17 mouse cellular contexts compared by ENCODE assay signal in the genomic region with DNA sequence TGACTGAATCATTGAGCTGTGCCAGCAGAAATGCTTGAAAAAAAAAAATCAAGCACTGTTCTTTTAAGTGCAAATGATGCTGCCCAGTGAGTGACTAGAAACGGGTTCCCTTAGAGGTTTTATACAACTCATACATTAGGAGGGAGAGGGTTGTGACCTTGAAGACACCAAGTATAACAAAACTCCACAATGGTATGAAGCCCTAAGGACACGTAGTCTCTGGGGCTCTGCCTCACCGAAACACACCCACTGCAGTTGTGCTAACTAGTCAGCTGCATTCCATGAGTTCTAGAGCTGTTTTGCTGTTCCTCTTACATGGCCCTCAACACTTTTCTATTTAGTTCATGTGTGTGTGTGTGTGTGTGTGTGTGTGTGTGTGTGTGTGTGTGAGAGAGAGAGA.
"Had no signal": no experiment of that assay in that cellular context is flagged by ENCODE, and none has a peak within 500 bp of the region (broad histone marks: within the 10 kb centered on the region; RNA-seq: fewer than 3 reads in every experiment).

No protein-coding gene starts in this region.

- H3K27ac ChIP-seq: layer of hippocampus, adult 2 months; left cerebral cortex, adult 2 months; liver, embryonic 13.5 days; midbrain, embryonic 12.5 days; midbrain, embryonic 15.5 days; neural tube, embryonic 12.5 days; neural tube, embryonic 15.5 days; stomach, embryonic 15.5 days had no signal

- ATAC-seq: midbrain, embryonic 15.5 days had no signal

- H3K36me3 ChIP-seq: liver, embryonic 13.5 days; midbrain, embryonic 12.5 days; midbrain, embryonic 15.5 days; neural tube, embryonic 12.5 days; neural tube, embryonic 15.5 days; stomach, embryonic 15.5 days had no signal

- H3K4me2 ChIP-seq: liver, embryonic 13.5 days; midbrain, embryonic 12.5 days; midbrain, embryonic 15.5 days; neural tube, embryonic 12.5 days; neural tube, embryonic 15.5 days; stomach, embryonic 15.5 days had no signal

- H3K4me1 ChIP-seq: liver, embryonic 13.5 days; midbrain, embryonic 12.5 days; midbrain, embryonic 15.5 days; neural tube, embryonic 12.5 days; neural tube, embryonic 15.5 days; stomach, embryonic 15.5 days had no signal

- H3K9me3 ChIP-seq: liver, embryonic 13.5 days; midbrain, embryonic 12.5 days; midbrain, embryonic 15.5 days; neural tube, embryonic 12.5 days; neural tube, embryonic 15.5 days; stomach, embryonic 15.5 days had no signal

- H3K4me3 ChIP-seq: layer of hippocampus, adult 2 months; left cerebral cortex, adult 2 months; liver, embryonic 13.5 days; midbrain, embryonic 12.5 days; midbrain, embryonic 15.5 days; neural tube, embryonic 12.5 days; neural tube, embryonic 15.5 days; stomach, embryonic 15.5 days had no signal

- H3K27me3 ChIP-seq: liver, embryonic 13.5 days; midbrain, embryonic 12.5 days; midbrain, embryonic 15.5 days; neural tube, embryonic 12.5 days; neural tube, embryonic 15.5 days; stomach, embryonic 15.5 days had no signal

- H3K9ac ChIP-seq: liver, embryonic 13.5 days; midbrain, embryonic 12.5 days; midbrain, embryonic 15.5 days; neural tube, embryonic 12.5 days; neural tube, embryonic 15.5 days; stomach, embryonic 15.5 days had no signal

- DNase-seq: kidney, postnatal 14 days; layer of hippocampus, postnatal 36 days; liver, embryonic 13.5 days; lung, adult 2 months; lung, postnatal 14 days; lung, postnatal 4 days; right cerebral cortex, adult 18-20 months; right cerebral cortex, postnatal 14 days; spleen, adult 18-20 months; thymus, postnatal 25 days had no signal
